Mouse (Mus musculus) liver, embryonic 13.5 days (tissue): ENCODE measurements around the gene Tbca. TPM values are rescaled to one million over a fixed set of nuclear protein-coding genes. Genes with fewer than 3 reads are reported as not detected.
A peak's percentile ranks its signal among the peaks of the same experiment; 100 is the strongest.

Source experiments
- ATAC-seq: fragments of 200-750 bp; cut with Nextera tagmentation; 2 replicates; pipeline ENCODE4 v1.8.0; 2017; ENCODE audit warnings: low read depth, mild to moderate bottlenecking, moderate number of reproducible peaks, moderate library complexity
- DNase-seq: peaks from one replicate; pipeline ENCODE4 v3.0.0; 2022
- H3K27ac ChIP-seq: fragments of 300-500 bp; sonication (generic); 2 replicates; pipeline ENCODE4 v1.5.1; 2015; ENCODE audit warnings: moderate library complexity, mild to moderate bottlenecking, inconsistent platforms
- H3K27me3 ChIP-seq: fragments of 300-500 bp; sonication (generic); 2 replicates; pipeline ENCODE4 v1.6.1; 2015; ENCODE audit warnings: mild to moderate bottlenecking, inconsistent platforms
- H3K36me3 ChIP-seq: fragments of 300-500 bp; sonication (generic); 2 replicates; pipeline ENCODE4 v1.6.1; 2015; ENCODE audit warnings: mild to moderate bottlenecking, inconsistent platforms
- H3K4me1 ChIP-seq: fragments of 300-500 bp; sonication (generic); replicated peaks from 2 replicates; pipeline ENCODE4 v1.6.1; 2015; ENCODE audit warnings: inconsistent platforms
- H3K4me2 ChIP-seq: fragments of 300-500 bp; sonication (generic); 2 replicates; pipeline ENCODE4 v1.6.1; 2015; ENCODE audit warnings: inconsistent platforms, mild to moderate bottlenecking, moderate library complexity
- H3K4me3 ChIP-seq: fragments of 300-500 bp; sonication (generic); replicated peaks from 2 replicates; pipeline ENCODE4 v1.5.1; 2015; ENCODE audit warnings: mild to moderate bottlenecking, inconsistent platforms
- H3K9ac ChIP-seq: fragments of 300-500 bp; sonication (generic); 2 replicates; pipeline ENCODE4 v1.6.1; 2015; ENCODE audit warnings: mild to moderate bottlenecking, inconsistent platforms
- H3K9me3 ChIP-seq: fragments of 300-500 bp; sonication (generic); replicated peaks from 2 replicates; pipeline ENCODE4 v1.6.1; 2016; ENCODE audit warnings: inconsistent platforms
- WGBS: fragments of 180-500 bp; shearing (Covaris S2); methylation state at CpG from one replicate; pipeline ENCODE4 v1.1.7; 2015; ENCODE audit not compliant: insufficient replicate concordance; 5-methylcytosine and 5-hydroxymethylcytosine counted together
- polyA plus RNA-seq: library from polyadenylated mRNA; unstranded; fragments of >200 nt; fragmentation: Nextera tagmentation; extraction: Ambion mirVana; gene quantifications from 2 replicates; pipeline ENCODE4 v1.2.1, GENCODE M21; 2015

Gene Tbca
- polyA plus RNA-seq: 124 and 152 TPM in 2 replicates

- WGBS: under 1% methylated on average over 72 of the region's 81 CpGs
- Histone ChIP-seq H3K4me3 (peak within 1 kb of the TSS; percentile 89), H3K4me2 (peak within 1 kb of the TSS; percentile 88), H3K9ac (peak within 1 kb of the TSS; percentile 94), H3K27me3 (peaks cover 10% of the 10 kb centered on the region; the same call in 1 of the 2 replicates), H3K4me1 (peaks cover 37% of the 10 kb centered on the region), H3K36me3 (no peaks in the 10 kb centered on the region), H3K9me3 (no peaks in the 10 kb centered on the region), H3K27ac (peak within 1 kb of the TSS; percentile 95)
- peak; percentile 79 for DNase-seq
- peak; percentile 96 for ATAC-seq
Observed at GRCm38 (mm10) chr13:94788771-94789649, at the start of gene Tbca. TSS of gene Tbca (plus strand) at chr13:94788910.

DNA sequence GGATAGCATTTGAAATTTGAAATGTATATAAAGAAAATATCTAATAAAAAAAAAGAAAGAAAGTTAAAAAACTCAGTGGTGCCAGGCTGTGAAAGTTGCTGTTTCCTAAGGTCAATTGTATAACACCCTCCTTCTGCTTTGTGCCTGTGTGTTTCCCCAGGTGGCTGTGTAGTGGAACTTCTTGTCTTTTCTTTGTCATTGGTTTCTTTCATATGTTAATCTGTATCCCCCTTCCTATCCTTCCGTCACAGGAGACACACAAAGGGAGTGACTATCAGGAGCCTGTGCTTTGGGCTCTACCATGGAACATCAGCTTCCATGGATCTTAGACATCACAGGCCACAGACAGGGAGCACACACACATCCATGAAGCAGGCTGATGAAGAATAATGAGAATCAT lies 43.5 kb upstream of the Tbca start:
- DNase-seq (no peak), ATAC-seq (no peak)
- H3K9ac ChIP-seq: no peak overlapping the region
- no peaks in the 10 kb centered on the region for H3K27me3 ChIP-seq
- no peak overlapping the region for H3K4me2 ChIP-seq
- WGBS: 64% methylated on average over 1 of the region's 1 CpGs
- no peak overlapping the region for H3K4me3 ChIP-seq
- H3K4me1 ChIP-seq: no peaks in the 10 kb centered on the region
- no peaks in the 10 kb centered on the region for H3K36me3 ChIP-seq
- H3K9me3 ChIP-seq: no peaks in the 10 kb centered on the region
- H3K27ac ChIP-seq: no peak overlapping the region

DNA sequence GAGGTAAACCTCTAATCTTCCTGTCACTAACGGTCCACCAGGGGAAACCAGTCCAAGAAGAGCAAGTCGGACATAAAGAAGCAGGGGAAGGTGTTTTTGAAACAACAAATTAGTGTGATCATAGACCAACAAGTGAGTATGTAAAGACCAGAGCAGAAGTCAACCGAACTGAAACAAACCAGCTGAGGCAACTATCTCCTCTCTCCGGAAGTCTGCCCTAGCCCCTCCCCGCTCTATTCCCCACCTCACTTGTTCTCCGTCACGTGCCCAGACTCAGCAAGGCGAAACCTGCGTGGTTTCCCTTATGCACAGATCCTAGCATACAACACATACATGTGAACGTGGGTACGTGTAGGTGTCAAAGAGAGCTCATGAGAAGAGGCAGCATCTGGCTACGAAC lies 22.9 kb upstream of the Tbca start:
- no peaks in the 10 kb centered on the region for H3K27me3 ChIP-seq
- 71% methylated on average over 12 of the region's 12 CpGs for WGBS
- H3K27ac ChIP-seq: no peak overlapping the region
- H3K4me1 ChIP-seq: no peaks in the 10 kb centered on the region
- H3K9ac ChIP-seq: no peak overlapping the region
- no peak for DNase-seq
- H3K4me3 ChIP-seq: no peak overlapping the region
- no peaks in the 10 kb centered on the region for H3K9me3 ChIP-seq
- H3K36me3 ChIP-seq: no peaks in the 10 kb centered on the region
- no peak overlapping the region for H3K4me2 ChIP-seq
- ATAC-seq: no peak

GRCm38 (mm10) chr13:94768460-94769154 lies 20.1 kb upstream of the Tbca start:
- Histone ChIP-seq H3K9ac (no peak overlapping the region), H3K4me2 (no peak overlapping the region), H3K36me3 (no peaks in the 10 kb centered on the region), H3K27me3 (no peaks in the 10 kb centered on the region), H3K4me3 (no peak overlapping the region), H3K27ac (no peak overlapping the region), H3K9me3 (no peaks in the 10 kb centered on the region), H3K4me1 (no peaks in the 10 kb centered on the region)
- 46% methylated on average over 3 of the region's 3 CpGs for WGBS
- DNase-seq: no peak
- no peak for ATAC-seq

- Histone ChIP-seq H3K9me3 (no peaks in the 10 kb centered on the region), H3K36me3 (no peaks in the 10 kb centered on the region), H3K4me3 (no peak overlapping the region), H3K27me3 (no peaks in the 10 kb centered on the region), H3K4me1 (no peaks in the 10 kb centered on the region), H3K4me2 (no peak overlapping the region), H3K9ac (no peak overlapping the region), H3K27ac (no peak overlapping the region)
- no peak for ATAC-seq
- no peak for DNase-seq
- 46% methylated on average over 6 of the region's 6 CpGs for WGBS
Observed at GRCm38 (mm10) chr13:94769155-94769470, 19.6 kb upstream of the Tbca start.

DNA sequence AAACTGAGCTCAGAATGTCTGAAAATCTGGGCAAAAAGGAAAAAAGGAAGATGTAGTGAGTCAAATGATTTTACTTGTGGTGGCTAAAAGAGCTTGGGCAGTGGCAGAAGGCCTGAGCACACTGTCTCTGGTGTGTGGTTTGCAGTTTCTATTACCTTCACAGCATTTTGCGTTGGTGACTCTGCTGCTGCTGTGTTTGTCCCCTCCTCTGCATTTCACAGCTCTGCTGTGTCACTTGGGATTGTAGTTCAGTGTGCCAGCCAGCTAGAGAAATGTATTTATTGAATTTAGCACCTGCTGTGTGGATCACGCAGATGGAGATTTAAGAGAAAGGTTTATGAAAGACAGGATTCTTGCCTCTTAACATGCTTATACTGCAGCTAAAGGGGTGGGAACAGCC lies 1.8 kb upstream of the Tbca start:
- 64% methylated on average over 2 of the region's 2 CpGs for WGBS
- H3K9me3 ChIP-seq: no peaks in the 10 kb centered on the region
- peaks cover 10% of the 10 kb centered on the region; the same call in 1 of the 2 replicates for H3K27me3 ChIP-seq
- H3K9ac ChIP-seq: no peak overlapping the region
- DNase-seq (no peak), ATAC-seq (no peak)
- H3K36me3 ChIP-seq: no peaks in the 10 kb centered on the region
- no peak overlapping the region for H3K27ac ChIP-seq
- H3K4me1 ChIP-seq: peaks cover 28% of the 10 kb centered on the region
- H3K4me2 ChIP-seq: no peak overlapping the region
- no peak overlapping the region for H3K4me3 ChIP-seq

GRCm38 (mm10) chr13:94794689-94795088 lies 6.0 kb downstream of the Tbca start:
- ATAC-seq: no peak
- 55% methylated on average over 1 of the region's 1 CpGs for WGBS
- DNase-seq: no peak

DNA sequence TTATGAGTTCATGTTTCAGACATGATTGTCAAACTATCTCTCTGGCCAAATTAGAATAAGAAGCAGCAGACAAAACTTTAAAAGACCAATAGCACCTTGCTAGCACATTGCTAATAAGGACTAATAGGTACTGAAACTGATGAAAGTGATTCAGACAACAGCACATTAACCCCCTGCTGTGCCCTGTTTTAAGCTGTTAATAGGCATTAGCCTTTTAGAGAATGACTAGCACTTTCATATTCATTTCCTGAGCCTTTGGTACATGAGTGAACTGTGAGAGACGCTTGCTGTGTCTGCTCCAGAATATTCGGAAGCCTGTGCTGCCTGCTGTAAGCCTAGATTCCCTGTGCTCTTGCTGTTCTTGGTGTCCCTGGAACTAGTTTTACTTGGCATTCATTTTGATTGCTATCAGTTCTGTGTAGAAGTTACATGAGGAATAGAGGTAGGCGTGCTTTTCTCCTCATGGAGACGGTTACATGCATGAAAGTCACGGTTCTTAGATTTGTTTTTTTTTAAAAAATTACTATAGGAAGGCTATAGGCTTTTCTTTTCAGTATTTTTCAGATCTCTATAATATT lies 14.9 kb downstream of the Tbca start:
- DNase-seq (no peak), ATAC-seq (no peak)
- no peak overlapping the region for H3K27ac ChIP-seq
- H3K27me3 ChIP-seq: no peaks in the 10 kb centered on the region
- no peak overlapping the region for H3K4me2 ChIP-seq
- H3K4me3 ChIP-seq: no peak overlapping the region
- WGBS: 74% methylated on average over 5 of the region's 5 CpGs
- H3K4me1 ChIP-seq: peaks cover 13% of the 10 kb centered on the region
- H3K9ac ChIP-seq: no peak overlapping the region
- no peaks in the 10 kb centered on the region for H3K36me3 ChIP-seq
- H3K9me3 ChIP-seq: no peaks in the 10 kb centered on the region

More at GRCm38 (mm10) chr13:94794689-94795088, 6.0 kb downstream of the Tbca start:
- no peak overlapping the region for H3K4me3 ChIP-seq
- H3K27ac ChIP-seq: no peak overlapping the region
- peaks cover 27% of the 10 kb centered on the region for H3K4me1 ChIP-seq
- no peak overlapping the region for H3K4me2 ChIP-seq
- no peaks in the 10 kb centered on the region for H3K9me3 ChIP-seq
- no peaks in the 10 kb centered on the region for H3K36me3 ChIP-seq
- no peaks in the 10 kb centered on the region for H3K27me3 ChIP-seq
- H3K9ac ChIP-seq: no peak overlapping the region

DNA sequence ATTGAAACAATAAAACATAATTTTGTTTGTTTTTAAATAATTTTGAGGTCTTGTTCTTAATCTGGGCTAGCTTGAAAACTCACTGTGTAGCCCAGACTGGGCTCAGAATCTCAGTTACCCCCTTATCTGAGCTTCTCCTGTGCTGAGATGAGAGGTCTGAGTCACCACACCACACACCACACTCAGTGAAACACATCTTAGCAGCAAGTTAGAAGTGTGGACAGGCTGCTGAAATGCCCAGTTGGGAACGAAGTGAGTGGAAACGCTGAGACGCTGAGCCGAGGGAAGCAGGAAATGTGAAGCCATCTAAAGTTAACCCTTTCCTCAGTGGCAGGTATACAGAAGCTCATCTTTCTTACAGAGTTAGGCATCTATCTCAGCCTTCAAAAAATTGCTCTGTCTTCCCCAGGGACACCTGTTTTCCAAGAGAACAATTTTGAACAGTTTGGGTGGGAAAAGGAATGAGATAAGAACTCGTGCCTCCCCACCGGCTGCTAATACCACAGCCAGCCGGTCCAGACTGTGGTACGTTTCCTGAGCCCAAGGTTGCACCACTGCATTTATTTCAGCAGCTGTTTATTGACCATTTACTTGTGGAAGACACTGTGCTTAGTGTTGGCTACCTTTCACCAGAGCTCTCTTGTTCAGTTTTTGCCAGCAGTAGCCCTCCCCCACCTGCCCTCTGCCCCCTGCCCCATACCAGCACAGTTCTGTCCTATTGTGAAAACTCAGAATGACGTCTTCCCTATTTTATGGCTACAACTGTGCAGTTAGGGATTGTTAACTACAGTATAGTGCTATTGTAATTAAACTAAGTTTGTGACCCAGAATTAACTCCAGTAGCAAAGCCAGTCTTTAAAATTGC lies 17.8 kb downstream of the Tbca start:
- peak overlapping the region; percentile 12; the same call in 1 of the 2 replicates for H3K4me2 ChIP-seq
- ATAC-seq (peak; percentile 63), DNase-seq (no peak)
- no peak overlapping the region for H3K4me3 ChIP-seq
- no peak overlapping the region for H3K9ac ChIP-seq
- no peaks in the 10 kb centered on the region for H3K36me3 ChIP-seq
- WGBS: 14% methylated on average over 9 of the region's 9 CpGs
- no peak overlapping the region for H3K27ac ChIP-seq
- H3K27me3 ChIP-seq: no peaks in the 10 kb centered on the region
- H3K4me1 ChIP-seq: peaks cover 13% of the 10 kb centered on the region
- H3K9me3 ChIP-seq: no peaks in the 10 kb centered on the region

GRCm38 (mm10) chr13:94808596-94808995 lies 19.9 kb downstream of the Tbca start:
- Histone ChIP-seq H3K27me3 (no peaks in the 10 kb centered on the region), H3K9me3 (no peaks in the 10 kb centered on the region), H3K4me1 (peaks cover 13% of the 10 kb centered on the region), H3K4me3 (no peak overlapping the region), H3K9ac (no peak overlapping the region), H3K36me3 (no peaks in the 10 kb centered on the region), H3K4me2 (no peak overlapping the region), H3K27ac (no peak overlapping the region)
- DNase-seq: no peak
- ATAC-seq: no peak

- no peak overlapping the region for H3K4me2 ChIP-seq
- WGBS: 65% methylated on average over 1 of the region's 1 CpGs
- H3K27me3 ChIP-seq: no peaks in the 10 kb centered on the region
- H3K36me3 ChIP-seq: no peaks in the 10 kb centered on the region
- H3K9me3 ChIP-seq: no peaks in the 10 kb centered on the region
- no peak overlapping the region for H3K27ac ChIP-seq
- H3K4me1 ChIP-seq: peaks cover 13% of the 10 kb centered on the region
- no peak overlapping the region for H3K4me3 ChIP-seq
- H3K9ac ChIP-seq: no peak overlapping the region
- no peak for ATAC-seq
- DNase-seq: no peak
Observed at GRCm38 (mm10) chr13:94809724-94810123, 21.0 kb downstream of the Tbca start.
